Mouse (Mus musculus): ENCODE measurements around the gene Btg4.

Gene Btg4

GRCm38 (mm10) chr9:51081614-51082013 is 20.9 kb downstream of the Btg4 start:
- 84% methylated on average over 5 of the region's 5 CpGs for WGBS

GRCm38 (mm10) chr9:51093697-51094096 is 33.0 kb downstream of the Btg4 start:
- WGBS = 87% methylated on average over 5 of the region's 5 CpGs

- 51% methylated on average over 2 of the region's 2 CpGs for WGBS
These were observed 35.6 kb downstream of the Btg4 start for GRCm38 (mm10) chr9:51096306-51096705.

GRCm38 (mm10) chr9:51101756-51102425 is 41.2 kb downstream of the Btg4 start, which contains the start of gene 4833427G06Rik:
Gene 4833427G06Rik, minus strand, starts transcription at chr9:51102078.
- 27% methylated on average over 27 of the region's 27 CpGs for WGBS

GRCm38 (mm10) chr9:51102963-51103807 is 42.5 kb downstream of the Btg4 start:
- 4% methylated on average over 44 of the region's 44 CpGs for WGBS

- WGBS = 16% methylated on average over 30 of the region's 30 CpGs
These were observed 43.3 kb downstream of the Btg4 start for GRCm38 (mm10) chr9:51103808-51104514.

GRCm38 (mm10) chr9:51105751-51106150 is 45.0 kb downstream of the Btg4 start:
- 93% methylated on average over 2 of the region's 2 CpGs for WGBS

GRCm38 (mm10) chr9:51114767-51115166 is 54.1 kb downstream of the Btg4 start:
- WGBS = 87% methylated on average over 4 of the region's 4 CpGs

- WGBS = 68% methylated on average over 3 of the region's 3 CpGs
These were observed 76.3 kb downstream of the Btg4 start for GRCm38 (mm10) chr9:51136985-51137384.

- WGBS = 90% methylated on average over 4 of the region's 4 CpGs
These were observed 76.7 kb downstream of the Btg4 start for GRCm38 (mm10) chr9:51137432-51137831.

- 97% methylated on average over 1 of the region's 1 CpGs for WGBS
These were observed 77.1 kb downstream of the Btg4 start for GRCm38 (mm10) chr9:51137836-51138235.

GRCm38 (mm10) chr9:51138301-51138700 is 77.6 kb downstream of the Btg4 start:
- WGBS = 89% methylated on average over 1 of the region's 1 CpGs

- 91% methylated on average over 1 of the region's 1 CpGs for WGBS
These were observed 78.7 kb downstream of the Btg4 start for GRCm38 (mm10) chr9:51139401-51139800.

GRCm38 (mm10) chr9:51140711-51141110 is 80.0 kb downstream of the Btg4 start:
- 82% methylated on average over 3 of the region's 3 CpGs for WGBS

- 95% methylated on average over 1 of the region's 1 CpGs for WGBS
These were observed 82.7 kb downstream of the Btg4 start for GRCm38 (mm10) chr9:51143437-51143836.

- WGBS = 83% methylated on average over 6 of the region's 6 CpGs
These were observed 83.5 kb downstream of the Btg4 start for GRCm38 (mm10) chr9:51144218-51144617.

- 41% methylated on average over 4 of the region's 4 CpGs for WGBS
These were observed 85.8 kb downstream of the Btg4 start for GRCm38 (mm10) chr9:51146496-51146895.

- 86% methylated on average over 5 of the region's 5 CpGs for WGBS
These were observed 86.6 kb downstream of the Btg4 start for GRCm38 (mm10) chr9:51147294-51147693.

- 20% methylated on average over 13 of the region's 13 CpGs for WGBS
These were observed 91.5 kb downstream of the Btg4 start for GRCm38 (mm10) chr9:51152079-51152752.

- WGBS = 23% methylated on average over 4 of the region's 4 CpGs
These were observed 101.2 kb downstream of the Btg4 start for GRCm38 (mm10) chr9:51161771-51162388.

GRCm38 (mm10) chr9:51163989-51164388 is 103.3 kb downstream of the Btg4 start:
- 91% methylated on average over 5 of the region's 5 CpGs for WGBS

Measured in cerebral cortex, adult 2 months (tissue).